Mouse (Mus musculus) brain, adult 2 months (tissue): ENCODE measurements around the gene Gm17324.
A peak's percentile ranks its signal among the peaks of the same experiment; 100 is the strongest.

Experiments used
- DNase-seq: peaks from one replicate; pipeline ENCODE4 v3.0.0; 2011; ENCODE audit warnings: low read depth, low spot score

Gene Gm17324

GRCm38 (mm10) chr9:78465725-78466124 is 17.1 kb upstream of the Gm17324 start:
- DNase-seq, result no peak

DNA sequence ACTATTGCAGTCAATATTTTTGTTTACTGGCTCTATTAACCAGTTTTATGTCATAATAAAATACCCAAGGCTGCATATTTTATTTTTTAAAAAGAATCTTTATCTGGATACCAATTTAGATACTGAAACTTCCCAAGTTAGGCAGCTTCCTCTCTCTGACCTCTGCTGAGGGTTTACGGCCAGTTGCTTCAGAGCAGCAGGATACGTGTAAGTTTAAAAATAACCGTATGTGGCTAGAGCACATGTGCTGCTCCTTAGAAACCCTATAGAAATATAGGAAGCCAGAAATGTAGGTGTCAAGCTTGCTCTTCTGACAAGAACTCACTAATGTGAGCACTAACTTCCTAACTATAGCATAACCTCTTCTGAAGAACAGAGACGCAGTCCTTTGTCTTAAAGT is 14.8 kb upstream of the Gm17324 start:
- DNase-seq, result no peak

GRCm38 (mm10) chr9:78457026-78457425 is 8.4 kb upstream of the Gm17324 start:
- DNase-seq, result no peak

DNA sequence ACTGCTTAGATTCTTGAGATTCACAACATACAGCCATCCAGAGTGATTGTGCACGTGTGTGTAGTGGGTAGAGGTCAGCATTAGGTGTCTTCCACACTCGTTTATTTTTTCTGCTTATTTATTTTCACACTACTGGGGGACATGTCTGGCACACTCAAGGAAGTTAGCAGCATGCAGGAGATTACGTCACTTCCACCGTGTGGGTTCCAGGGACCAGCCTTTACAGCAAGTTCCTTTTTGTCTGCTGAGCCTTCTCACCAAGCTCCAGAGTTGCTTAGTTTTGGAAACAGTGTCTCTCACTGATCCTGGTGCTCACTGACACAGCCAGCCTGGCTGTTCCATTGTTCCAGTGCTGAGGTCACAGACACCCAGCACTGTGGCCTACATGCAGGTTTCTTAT is 2.8 kb upstream of the Gm17324 start:
- DNase-seq, result peak; percentile 25

DNA sequence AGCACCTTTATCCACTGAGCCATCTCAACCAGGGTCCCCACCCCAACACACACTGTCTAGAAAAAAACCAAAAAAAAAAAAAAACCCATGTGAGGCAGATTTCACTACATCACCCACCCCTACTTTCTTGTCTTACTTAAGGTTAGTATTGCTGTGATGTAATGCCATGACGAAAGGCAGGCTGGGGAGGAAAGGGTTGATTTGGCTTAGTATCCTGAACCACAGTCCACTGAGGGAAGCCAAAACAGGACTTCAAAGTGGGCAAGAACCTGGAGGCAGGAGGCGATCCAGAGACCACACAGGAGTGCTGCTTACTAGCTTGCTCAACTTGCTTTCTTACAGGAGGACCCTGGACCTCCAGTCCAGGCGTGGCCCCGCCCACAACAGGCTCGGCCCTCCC is 1.8 kb upstream of the Gm17324 start:
- DNase-seq, result no peak

DNA sequence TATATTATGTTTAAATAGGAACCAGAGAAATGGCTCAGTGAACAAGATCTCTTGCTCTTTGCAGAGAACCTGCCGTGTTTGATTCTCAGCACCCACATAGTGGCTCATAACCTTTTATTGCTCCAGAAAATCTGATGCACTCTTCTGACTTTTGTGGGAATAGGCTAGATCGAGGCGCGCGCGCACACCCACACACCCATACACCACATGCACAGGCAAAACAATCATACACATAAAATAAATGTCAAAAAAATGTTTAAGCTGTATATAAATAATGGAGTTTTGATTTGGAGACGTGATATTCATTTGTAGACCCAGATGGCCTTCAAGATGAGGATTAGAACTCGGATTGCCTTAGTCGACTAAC is 997 bp downstream of the Gm17324 start:
- DNase-seq, result no peak

GRCm38 (mm10) chr9:78442579-78443392 is 5.8 kb downstream of the Gm17324 start, which contains the start of gene Cgas:
TSS of gene Cgas (minus strand) at chr9:78443237.
- DNase-seq, result peak; percentile 38

GRCm38 (mm10) chr9:78442237-78442578 is 6.4 kb downstream of the Gm17324 start:
- DNase-seq, result no peak

DNA sequence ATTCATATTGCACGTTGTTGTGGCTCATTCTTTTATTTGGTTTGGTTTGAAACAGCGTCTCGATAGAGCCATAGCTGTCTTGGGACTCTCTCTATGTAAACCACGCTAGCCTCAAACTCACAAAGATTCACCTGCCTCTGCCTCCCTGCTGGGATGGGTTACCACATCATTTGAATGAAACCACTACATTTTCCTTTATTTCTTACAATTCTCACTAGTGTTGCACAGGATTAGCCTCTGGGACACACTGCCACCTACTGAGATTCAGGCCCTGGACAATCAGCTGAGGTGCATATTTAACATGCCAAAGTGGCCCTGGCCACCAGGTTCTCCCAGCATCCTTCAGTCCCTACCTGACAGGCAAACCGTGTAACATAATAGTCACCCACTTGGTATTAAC is 9.2 kb downstream of the Gm17324 start:
- no peak for DNase-seq

GRCm38 (mm10) chr9:78432471-78432870 is 16.1 kb downstream of the Gm17324 start:
- DNase-seq, result peak; percentile 6

DNA sequence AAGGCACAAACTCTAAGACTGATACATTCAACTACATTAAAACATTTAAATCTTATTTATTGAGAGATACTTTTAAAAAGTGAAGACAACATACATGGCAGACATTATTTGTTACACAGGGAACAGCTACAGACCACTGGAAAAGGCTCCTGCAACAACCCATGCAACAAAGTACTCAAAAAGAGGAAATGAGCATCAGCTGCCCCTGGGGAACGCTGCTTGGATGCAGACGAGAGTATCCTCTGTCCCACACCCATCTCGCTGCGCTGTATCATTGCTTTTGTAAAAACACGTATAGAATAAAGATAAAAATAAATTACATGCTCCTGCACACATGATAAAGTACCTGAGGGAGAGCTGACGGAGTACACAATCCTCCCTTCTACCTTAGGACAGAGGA is 18.1 kb downstream of the Gm17324 start:
- no peak for DNase-seq

- DNase-seq, result no peak
Observed at GRCm38 (mm10) chr9:78429551-78429950, 19.0 kb downstream of the Gm17324 start.

DNA sequence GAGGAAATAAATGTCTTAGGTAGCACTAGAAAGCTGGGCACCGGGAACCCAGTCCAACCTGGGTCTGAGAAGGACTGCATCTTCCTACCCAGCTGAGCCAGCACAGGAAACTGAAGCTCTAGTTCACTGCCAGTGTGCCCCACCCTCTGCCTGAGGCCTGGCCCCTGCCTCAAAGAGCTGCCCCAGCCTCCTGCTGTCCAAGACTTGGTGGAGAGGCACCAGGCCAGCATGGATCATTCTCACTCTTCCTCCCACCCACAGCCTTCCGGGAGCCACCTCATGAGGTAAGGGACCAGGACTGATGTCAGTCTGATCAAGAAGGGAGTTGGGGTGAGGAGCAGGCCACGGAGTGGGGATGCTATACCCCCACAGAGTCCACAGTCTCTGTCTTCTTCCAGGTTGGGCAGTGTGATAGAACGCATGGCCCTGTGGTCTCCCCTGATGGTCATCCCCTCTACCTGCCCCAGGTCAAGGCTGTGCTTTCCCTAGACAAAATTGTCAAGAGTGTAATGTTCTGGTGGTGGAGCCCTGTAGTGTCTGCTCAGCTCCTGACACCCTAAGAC is 19.6 kb downstream of the Gm17324 start:
- DNase-seq, result no peak

GRCm38 (mm10) chr9:78428185-78428584 is 20.4 kb downstream of the Gm17324 start:
- peak; percentile 8 for DNase-seq

DNA sequence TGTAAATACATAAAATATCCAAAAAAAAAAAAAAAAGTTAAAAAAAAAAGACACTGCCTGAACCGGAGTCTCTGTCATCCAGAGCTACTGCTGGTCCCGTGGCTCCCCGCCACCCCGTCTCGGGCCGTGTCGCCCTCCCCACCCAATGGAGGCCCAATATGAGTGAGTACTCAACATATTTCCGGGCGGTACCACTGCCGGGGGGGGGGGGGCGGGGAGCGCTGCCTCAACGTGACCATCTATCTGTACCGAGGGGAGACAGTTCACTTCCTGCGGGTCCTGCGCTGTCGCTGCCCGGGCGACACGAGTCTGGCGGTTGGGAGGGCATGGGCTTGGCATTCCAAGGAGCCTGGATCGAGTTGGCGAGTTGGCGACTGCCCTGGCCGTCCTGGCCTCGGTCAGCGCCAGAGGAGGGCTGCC is 21.2 kb downstream of the Gm17324 start:
- peak; percentile 7 for DNase-seq

- DNase-seq, result no peak
Observed at GRCm38 (mm10) chr9:78401596-78401995, 47.0 kb downstream of the Gm17324 start.

DNA sequence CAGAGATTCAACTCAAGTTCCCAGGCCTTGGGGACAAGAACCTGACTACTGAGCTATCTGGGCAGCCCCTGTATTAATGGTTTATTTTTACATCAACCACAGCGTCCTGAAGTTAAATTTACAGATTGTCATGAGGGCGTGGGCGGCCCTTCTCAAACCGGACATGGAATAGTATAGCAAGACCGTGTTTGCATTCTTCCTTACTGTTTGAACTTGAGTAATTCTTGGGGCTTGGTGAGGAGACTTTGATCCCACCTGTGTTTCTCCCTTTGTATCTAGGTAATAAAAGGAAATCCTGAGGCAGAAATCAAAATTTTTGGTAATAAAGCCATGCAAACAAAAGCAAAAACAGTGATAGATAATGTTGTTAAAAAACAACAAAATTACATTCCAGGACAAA is 48.0 kb downstream of the Gm17324 start:
- no peak for DNase-seq
